Mouse (Mus musculus): Measurements from ENCODE around the gene Tmem270. TPM values are rescaled to one million over a fixed set of nuclear protein-coding genes. Genes with fewer than 3 reads are reported as not detected.

Tmem270 gene
- total and polyA plus RNA-seq, 3 experiments, result not detected

DNA sequence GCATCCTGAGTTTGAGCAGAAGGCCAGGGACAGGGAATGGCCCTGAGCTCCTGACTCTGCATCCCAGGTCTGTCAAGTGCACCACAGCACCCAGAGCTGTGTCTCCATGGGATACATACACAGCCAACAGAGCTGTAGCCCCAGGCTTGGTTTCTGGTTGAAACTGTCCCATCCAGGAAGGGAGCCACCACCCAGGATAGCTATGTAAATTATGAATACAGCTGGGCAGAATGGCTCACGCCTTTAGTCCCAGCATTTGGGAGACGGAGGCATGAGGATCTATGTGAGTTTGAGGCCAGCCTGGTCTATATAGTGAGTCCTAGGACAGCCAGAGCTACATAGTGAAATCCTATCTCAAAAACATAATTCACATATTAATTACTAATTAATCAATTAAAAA lies 23.5 kb upstream of the Tmem270 start:
- DNase-seq (ENCODE audit: extremely low read depth), result no peak
- in situ Hi-C loops (cut with MboI; ENCODE audit: low pct_ligation_motif_present, low pct_unique_long_range_greater_than_20kb, low sequenced_read_pairs) (no loop called here), dilution Hi-C loops (cut with MboI; ENCODE audit: extremely low pct_ligation_motif_present, extremely low pct_unique_long_range_greater_than_20kb, low sequenced_read_pairs) (no loop called here)

DNA sequence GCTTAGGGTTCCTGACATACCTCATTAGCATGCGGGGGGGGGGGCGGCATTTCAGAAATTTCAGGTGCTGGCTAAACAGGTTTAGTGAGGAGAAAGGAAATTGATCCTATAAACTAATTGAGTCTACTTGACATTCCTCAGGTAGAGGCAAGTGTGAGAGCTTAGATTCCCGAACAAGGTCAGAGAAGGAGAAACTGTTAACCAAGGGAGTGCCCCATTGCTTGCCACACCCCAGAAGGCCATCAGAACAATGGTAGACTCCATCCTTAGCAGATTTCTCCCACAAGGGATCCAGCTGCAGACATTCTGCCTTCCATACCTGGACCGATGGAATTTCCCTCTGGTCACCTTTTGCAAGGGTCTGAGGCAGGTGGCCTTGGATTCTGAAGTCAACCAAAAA lies 20.2 kb upstream of the Tmem270 start:
- no peaks in the 10 kb centered on the region for H3K9me3 ChIP-seq (replicated peaks; ENCODE audit: low read length)
- no peak overlapping the region for H3K4me3 ChIP-seq (replicated peaks in 1 of 3; ENCODE audit: low read depth in 2 of 3, low read length in 2 of 3, poor library complexity in 1 of 3)
- H3K79me2 ChIP-seq (replicated peaks; ENCODE audit: control insufficient read depth, extremely low read depth, insufficient read depth, poor library complexity, severe bottlenecking), result no peaks in the 10 kb centered on the region
- no peak for TF ChIP-seq CHD1 (IDR thresholded peaks at IDR 0.05; ENCODE audit: low read depth, low read length)
- no peak for TF ChIP-seq CTCF (conservative IDR thresholded peaks at IDR 0.05 in 1 of 2, IDR thresholded peaks at IDR 0.05 in 1 of 2; ENCODE audit: low read depth in 2 of 2, low read length in 2 of 2)
- TF ChIP-seq MEF2A (IDR thresholded peaks at IDR 0.05; ENCODE audit: borderline replicate concordance, low read depth, low read length), result no peak
- TF ChIP-seq CHD2 (IDR thresholded peaks at IDR 0.05; ENCODE audit: low read length), result no peak
- TF ChIP-seq ETS1 (conservative IDR thresholded peaks at IDR 0.05; ENCODE audit: low read depth, low read length), result no peak
- TF ChIP-seq NRF1 (IDR thresholded peaks at IDR 0.05; ENCODE audit: low read depth, low read length), result no peak
- no peak for TF ChIP-seq EP300 (IDR thresholded peaks at IDR 0.05; ENCODE audit: low read length)
- TF ChIP-seq MXI1 (IDR thresholded peaks at IDR 0.05; ENCODE audit: low read depth, low read length), result no peak
- TF ChIP-seq ZC3H11A (IDR thresholded peaks at IDR 0.05; ENCODE audit: low read depth, low read length), result no peak
- no peak for TF ChIP-seq HCFC1 (IDR thresholded peaks at IDR 0.05; ENCODE audit: low read depth, low read length)
- TF ChIP-seq POLR2A (IDR thresholded peaks at IDR 0.05; ENCODE audit: low read depth, low read length), result no peak
- TF ChIP-seq UBTF (IDR thresholded peaks at IDR 0.05; ENCODE audit: low read depth, low read length), result no peak
- TF ChIP-seq TBP (conservative IDR thresholded peaks at IDR 0.05; ENCODE audit: low read depth, low read length), result no peak
- TF ChIP-seq ZMIZ1 (IDR thresholded peaks at IDR 0.05; ENCODE audit: low read depth, low read length), result no peak
- no peak for TF ChIP-seq RCOR1 (conservative IDR thresholded peaks at IDR 0.05; ENCODE audit: low read depth, low read length)
- TF ChIP-seq USF2 (conservative IDR thresholded peaks at IDR 0.05; ENCODE audit: low read depth, low read length), result no peak
- TF ChIP-seq ZKSCAN1 (IDR thresholded peaks at IDR 0.05; ENCODE audit: borderline replicate concordance, low read depth, low read length), result no peak
- TF ChIP-seq E2F4 (IDR thresholded peaks at IDR 0.05; ENCODE audit: insufficient replicate concordance, low read depth, low read length), result no peak
- H3K9ac ChIP-seq (ENCODE audit: insufficient read depth, low read depth), result no peak overlapping the region
- H3K4me1 ChIP-seq (ENCODE audit: control insufficient read depth in 1 of 2, insufficient read depth in 2 of 2), result no peaks in the 10 kb centered on the region
- H3K27ac ChIP-seq (ENCODE audit: insufficient read depth, low read depth), result no peak overlapping the region
- dilution Hi-C loops (cut with MboI; ENCODE audit: extremely low pct_ligation_motif_present, extremely low pct_unique_long_range_greater_than_20kb, low sequenced_read_pairs), result no loop called here
- H3K27me3 ChIP-seq (replicated peaks), result peaks cover 74% of the 10 kb centered on the region
- no peak overlapping the region for H3K4me2 ChIP-seq (ENCODE audit: insufficient read depth, low read depth, poor library complexity, severe bottlenecking)
- no peak for DNase-seq (ENCODE audit: extremely low read depth)
- in situ Hi-C loops (cut with MboI; ENCODE audit: low pct_ligation_motif_present, low pct_unique_long_range_greater_than_20kb, low sequenced_read_pairs), result no loop called here
- H3K36me3 ChIP-seq (replicated peaks in 1 of 2; ENCODE audit: control insufficient read depth in 1 of 2, insufficient read depth in 1 of 2, low read length in 1 of 2), result no peaks in the 10 kb centered on the region

More for the DNA sequence above, 23.5 kb upstream of the Tmem270 start:
- Histone ChIP-seq H3K79me2 (replicated peaks; ENCODE audit: control insufficient read depth, extremely low read depth, insufficient read depth, poor library complexity, severe bottlenecking) (no peaks in the 10 kb centered on the region), H3K4me1 (ENCODE audit: control insufficient read depth in 1 of 2, insufficient read depth in 2 of 2) (peaks cover 5 to 14% of the 10 kb centered on the region in 2 experiments; a peak in 2 of 4 replicates), H3K27me3 (replicated peaks) (peaks cover 52% of the 10 kb centered on the region), H3K9me3 (replicated peaks; ENCODE audit: low read length) (peaks cover 17% of the 10 kb centered on the region), H3K4me2 (ENCODE audit: insufficient read depth, low read depth, poor library complexity, severe bottlenecking) (no peak overlapping the region), H3K4me3 (replicated peaks in 1 of 3; ENCODE audit: low read depth in 2 of 3, low read length in 2 of 3, poor library complexity in 1 of 3) (no peak overlapping the region), H3K27ac (ENCODE audit: insufficient read depth, low read depth) (no peak overlapping the region), H3K9ac (ENCODE audit: insufficient read depth, low read depth) (no peak overlapping the region), H3K36me3 (replicated peaks in 1 of 2; ENCODE audit: control insufficient read depth in 1 of 2, insufficient read depth in 1 of 2, low read length in 1 of 2) (no peaks in the 10 kb centered on the region)
- TF ChIP-seq PAX5 (IDR thresholded peaks at IDR 0.05; ENCODE audit: low read length) (no peak), MYC (IDR thresholded peaks at IDR 0.05; ENCODE audit: low read depth, low read length) (no peak), MEF2A (IDR thresholded peaks at IDR 0.05; ENCODE audit: borderline replicate concordance, low read depth, low read length) (no peak), POLR2AphosphoS2 (IDR thresholded peaks at IDR 0.05; ENCODE audit: low read depth, low read length) (no peak), NELFE (IDR thresholded peaks at IDR 0.05; ENCODE audit: low read depth, low read length) (no peak), HCFC1 (IDR thresholded peaks at IDR 0.05; ENCODE audit: low read depth, low read length) (no peak), TBP (conservative IDR thresholded peaks at IDR 0.05; ENCODE audit: low read depth, low read length) (no peak), ZNF384 (IDR thresholded peaks at IDR 0.05; ENCODE audit: low read depth, low read length) (no peak), ZC3H11A (IDR thresholded peaks at IDR 0.05; ENCODE audit: low read depth, low read length) (no peak), TCF12 (IDR thresholded peaks at IDR 0.05; ENCODE audit: low read depth, low read length) (no peak), GABPA (IDR thresholded peaks at IDR 0.05; ENCODE audit: insufficient replicate concordance, low read depth, low read length) (no peak), RAD21 (IDR thresholded peaks at IDR 0.05; ENCODE audit: low read depth, low read length) (no peak), E2F4 (IDR thresholded peaks at IDR 0.05; ENCODE audit: insufficient replicate concordance, low read depth, low read length) (no peak), CHD2 (IDR thresholded peaks at IDR 0.05; ENCODE audit: low read length) (no peak), BHLHE40 (IDR thresholded peaks at IDR 0.05; ENCODE audit: low read depth, low read length) (no peak), USF2 (conservative IDR thresholded peaks at IDR 0.05; ENCODE audit: low read depth, low read length) (no peak), SMC3 (IDR thresholded peaks at IDR 0.05; ENCODE audit: low read depth, low read length) (no peak), ZMIZ1 (IDR thresholded peaks at IDR 0.05; ENCODE audit: low read depth, low read length) (no peak), USF1 (IDR thresholded peaks at IDR 0.05; ENCODE audit: low read depth, low read length) (no peak), MXI1 (IDR thresholded peaks at IDR 0.05; ENCODE audit: low read depth, low read length) (no peak)

All from CH12.LX (cell line).